Mouse (Mus musculus) urinary bladder, adult 18-20 months (tissue): ENCODE results near the gene Srr.

Experiments
- DNase-seq, 2 experiments: peaks; one replicate each; pipeline ENCODE4 v3.0.0; 2022; ENCODE audit warnings: low spot score in 2 of 2, mixed read lengths in 2 of 2

Srr gene

DNA sequence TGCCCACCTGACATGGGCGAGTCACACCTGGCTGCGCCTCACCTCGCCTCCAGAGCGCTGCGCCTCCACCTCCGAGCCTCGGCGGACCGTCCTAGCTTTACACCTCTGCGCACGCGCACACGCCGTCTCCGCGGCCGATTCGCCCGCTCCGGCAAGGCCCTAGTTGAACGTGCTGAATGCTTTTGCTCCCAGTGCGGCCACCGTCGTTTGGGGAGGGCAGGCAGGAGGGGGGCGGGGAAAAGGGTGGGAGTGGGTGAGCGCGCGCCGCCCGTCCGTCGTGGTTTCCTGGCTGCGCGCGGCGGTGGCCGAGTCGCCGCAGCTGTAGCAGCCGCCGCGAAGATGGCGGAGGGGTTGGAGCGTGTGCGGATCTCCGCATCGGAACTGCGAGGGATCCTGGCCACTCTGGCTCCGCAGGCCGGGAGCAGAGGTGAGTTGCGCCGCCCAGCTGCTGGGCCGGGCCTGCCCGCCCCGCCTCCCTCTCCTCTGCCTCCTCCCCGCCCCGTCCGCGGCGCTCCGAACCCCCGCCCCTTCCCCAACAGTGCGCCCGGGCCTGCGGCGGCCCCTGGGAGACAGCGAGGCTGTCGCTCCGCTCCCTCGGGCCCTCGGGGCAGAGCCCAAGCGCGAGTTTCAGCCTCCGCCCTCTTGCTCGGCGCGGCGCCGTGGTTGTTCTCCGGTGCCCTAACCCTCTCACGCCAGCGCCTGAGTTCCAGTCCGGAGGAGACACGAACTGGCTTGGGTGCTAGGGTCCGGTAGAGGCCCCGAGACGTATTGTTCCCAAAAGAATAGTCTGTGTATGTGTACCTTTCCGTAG is at the start of gene Srr, which contains the start of gene Smg6:
Gene Srr (minus strand): TSS at position 372 of the 811 bp plus-strand sequence.
Gene Smg6 (plus strand): TSS at position 247 of the 811 bp plus-strand sequence.
- DNase-seq = peak; percentile 88 to 91

DNA sequence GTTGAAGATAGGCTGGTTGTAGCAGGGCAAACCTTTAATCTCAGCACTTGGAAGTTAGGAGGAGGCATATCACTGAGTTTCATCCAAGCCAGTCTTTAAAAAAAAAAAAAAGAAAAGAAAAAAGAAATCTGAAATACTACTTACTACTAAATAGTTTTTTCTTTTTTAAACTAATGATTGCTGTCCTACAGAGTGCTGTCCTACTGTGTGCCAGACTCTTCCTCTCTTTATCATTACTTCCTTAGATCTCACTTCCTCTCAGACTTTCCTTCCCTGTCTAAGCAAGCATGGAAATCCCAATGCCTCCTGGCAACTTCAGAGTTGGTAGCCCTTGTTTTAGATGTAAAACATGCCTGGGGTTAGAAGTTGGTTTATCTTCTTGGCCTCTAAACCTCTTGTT is 48.9 kb upstream of the Srr start:
- DNase-seq = no peak

DNA sequence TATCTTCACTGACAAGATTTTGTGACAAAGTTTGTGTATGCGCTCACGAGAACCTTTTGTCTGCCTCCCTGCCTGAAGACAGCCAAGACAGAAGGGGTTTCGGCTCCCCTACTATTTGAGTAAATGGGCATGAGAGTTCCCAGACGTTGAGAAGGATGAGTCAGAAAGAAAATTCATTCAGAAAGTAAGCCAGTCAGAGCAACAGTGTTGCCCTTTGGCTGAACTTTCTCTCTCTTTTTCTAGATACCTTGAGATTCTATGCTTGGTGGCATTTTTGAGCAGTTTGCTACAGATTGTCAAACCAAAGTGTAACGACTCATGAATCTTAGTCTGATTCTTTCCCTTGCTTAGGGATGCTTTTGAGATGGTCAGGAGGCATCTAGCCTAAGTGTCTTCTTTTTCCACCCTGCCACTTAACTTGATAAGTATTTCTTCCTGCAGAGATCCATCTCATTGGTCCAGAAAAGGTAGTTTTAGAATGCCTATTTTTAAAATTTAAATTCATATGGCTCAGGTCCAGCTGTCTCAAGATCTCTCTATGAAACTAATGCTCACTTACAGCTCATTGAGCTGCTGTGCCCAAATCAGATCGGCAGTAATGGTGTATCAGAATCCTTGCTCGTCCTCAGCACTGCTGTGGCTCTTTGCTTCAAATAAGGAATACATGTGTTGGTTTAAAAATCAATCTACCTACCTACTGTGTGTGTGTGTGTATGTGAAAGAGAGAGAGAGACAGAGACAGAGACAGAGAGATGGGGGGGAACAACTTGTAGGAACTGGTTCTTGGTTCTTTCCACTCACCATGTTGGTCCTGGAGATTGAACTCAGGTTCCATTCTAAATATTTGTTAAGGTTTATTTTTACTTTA is 47.8 kb upstream of the Srr start:
- DNase-seq = no peak

DNA sequence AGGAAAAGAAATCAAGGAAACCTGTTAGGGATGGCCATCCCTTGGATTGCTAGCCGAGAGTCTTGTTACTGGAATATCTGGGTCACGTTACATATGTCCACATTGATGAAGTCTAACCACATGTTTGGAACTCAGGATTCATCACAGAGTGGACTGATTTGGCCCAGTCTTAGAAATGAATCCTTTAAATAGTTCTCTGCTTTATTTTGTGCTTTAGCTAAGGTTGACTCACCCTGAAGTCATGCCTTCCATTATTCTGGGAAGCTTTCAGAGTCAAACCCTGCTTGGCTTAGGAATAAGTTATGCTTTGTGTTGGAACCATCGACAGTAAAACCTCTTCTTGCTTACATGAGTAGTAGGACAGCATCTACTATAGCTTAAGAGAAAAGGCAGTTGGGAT is 39.8 kb upstream of the Srr start:
- no peak for DNase-seq

DNA sequence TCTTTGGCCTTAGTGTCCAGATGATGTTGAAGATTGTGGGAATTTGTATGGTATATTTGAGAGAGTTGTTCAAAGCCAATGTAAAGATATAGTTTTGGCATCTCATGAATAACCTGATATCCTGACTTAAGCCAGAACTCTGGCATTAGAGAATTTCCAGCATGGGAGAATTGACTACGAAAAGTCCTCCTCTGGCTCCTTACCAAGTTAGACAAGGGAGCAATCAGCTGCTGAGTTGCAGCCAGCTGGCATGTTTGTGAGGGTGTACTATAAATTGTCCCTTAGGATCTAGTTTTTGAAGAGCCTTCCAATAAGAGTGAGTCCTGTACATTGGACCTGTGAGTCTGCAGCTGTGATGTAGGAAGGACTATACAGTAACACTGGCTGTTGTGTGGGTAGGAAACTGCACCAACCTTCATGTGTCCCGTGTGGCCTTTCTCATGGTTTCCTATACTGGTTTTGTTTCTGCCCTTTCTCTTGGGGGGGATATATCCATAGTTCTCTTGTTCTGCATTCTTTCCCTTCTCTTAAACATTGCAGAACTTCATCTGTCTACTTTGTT is 37.2 kb upstream of the Srr start:
- no peak for DNase-seq

DNA sequence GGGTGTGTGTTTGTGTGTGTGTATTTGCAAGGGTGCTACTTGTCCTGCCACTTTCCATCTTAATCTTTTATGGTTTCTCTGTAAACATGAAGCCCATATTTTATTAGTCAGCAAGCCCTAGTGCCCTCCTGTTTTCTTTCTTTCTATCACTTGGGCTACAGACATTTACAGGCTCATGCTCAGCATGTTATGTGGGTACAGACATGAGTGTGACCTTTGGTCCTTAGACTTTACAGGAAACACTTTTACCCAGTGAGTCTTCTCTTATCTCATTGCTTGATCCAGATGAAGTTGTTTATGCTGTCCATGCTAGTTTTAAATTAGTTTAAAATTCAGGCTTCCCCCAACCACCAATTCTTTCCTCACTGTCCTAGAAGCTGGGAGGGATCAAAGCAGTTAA is 36.2 kb upstream of the Srr start:
- no peak for DNase-seq

DNA sequence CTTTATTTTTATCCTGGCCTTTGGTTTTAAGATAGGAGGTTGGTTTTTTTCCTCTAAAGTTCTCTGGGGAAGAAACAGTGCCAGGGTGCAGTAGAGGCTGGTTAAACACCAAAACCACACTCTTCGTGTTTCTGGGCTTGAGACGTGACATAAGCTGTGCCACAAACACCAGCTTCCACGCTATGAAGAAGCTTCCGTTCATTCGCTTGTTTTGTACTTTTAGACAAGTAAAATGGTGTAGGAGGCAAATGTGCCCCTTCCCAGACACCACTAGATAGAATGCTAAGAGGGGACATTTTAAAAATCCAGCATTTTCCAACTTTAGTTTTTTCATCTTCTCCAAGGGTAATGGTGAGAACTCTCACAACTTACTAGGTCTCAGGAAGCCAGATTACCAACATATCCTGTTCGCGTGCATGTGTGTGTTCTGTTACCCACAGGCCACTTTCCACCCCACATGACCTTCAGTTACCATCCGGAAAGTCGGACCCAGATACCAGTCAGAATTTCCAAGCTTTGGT is 34.3 kb upstream of the Srr start:
- no peak for DNase-seq

DNA sequence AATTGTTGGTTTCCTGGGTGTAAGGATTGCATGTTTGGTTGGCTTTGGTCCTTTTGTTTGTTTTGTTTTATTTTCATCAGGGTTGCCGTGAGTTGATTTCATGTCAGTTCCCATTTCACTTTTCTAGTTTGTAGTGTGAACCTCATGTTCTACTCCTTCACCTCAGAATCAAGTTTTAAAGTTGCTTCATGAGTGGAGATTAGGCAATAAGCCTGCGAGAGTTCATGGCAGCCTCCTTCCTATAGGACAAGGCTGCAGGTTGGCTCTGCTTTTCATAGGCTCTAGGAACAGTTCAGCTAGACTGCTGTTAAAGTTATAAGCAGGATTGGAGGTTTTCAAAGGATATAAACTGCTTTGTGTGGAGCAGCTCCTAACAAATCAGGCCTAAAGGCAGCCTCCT is 33.8 kb upstream of the Srr start:
- no peak for DNase-seq

DNA sequence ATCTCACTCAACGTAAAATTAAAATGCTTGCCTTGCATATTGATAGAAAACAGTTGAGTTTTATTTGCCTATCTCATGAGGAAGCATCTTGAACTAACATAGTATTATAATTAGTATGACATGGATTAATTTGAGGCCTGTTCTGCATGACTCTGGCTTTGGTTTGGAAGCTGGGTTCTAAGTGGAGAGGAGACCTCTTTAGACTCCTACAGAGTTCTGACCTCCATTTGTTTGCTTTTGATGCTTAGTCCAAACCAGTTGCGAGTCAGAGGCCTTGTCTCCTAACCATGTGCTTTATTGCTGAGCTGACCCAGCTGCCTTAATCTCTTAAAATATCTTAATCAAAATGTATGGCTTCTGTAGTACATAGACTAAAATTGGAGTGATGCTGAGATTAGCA is 31.9 kb upstream of the Srr start:
- DNase-seq = no peak

DNA sequence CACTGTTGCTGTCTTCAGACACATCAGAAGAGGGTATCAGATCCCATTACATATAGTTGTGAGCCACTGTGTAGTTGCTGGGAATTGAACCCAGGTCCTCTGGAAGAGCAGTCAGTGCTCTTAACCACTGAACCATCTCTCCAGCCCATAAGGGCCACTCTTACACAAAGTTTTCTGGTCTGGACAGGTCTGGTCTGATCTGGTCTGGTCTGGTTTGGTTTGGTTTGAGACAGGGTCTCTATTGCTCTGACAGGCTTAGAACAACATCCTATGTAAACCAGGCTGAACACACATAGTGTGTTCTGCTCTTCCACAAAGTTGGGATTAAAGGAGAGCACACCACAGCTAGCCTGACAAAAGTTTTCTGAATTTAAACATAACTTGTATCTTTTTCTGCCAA is 30.3 kb upstream of the Srr start:
- no peak for DNase-seq

DNA sequence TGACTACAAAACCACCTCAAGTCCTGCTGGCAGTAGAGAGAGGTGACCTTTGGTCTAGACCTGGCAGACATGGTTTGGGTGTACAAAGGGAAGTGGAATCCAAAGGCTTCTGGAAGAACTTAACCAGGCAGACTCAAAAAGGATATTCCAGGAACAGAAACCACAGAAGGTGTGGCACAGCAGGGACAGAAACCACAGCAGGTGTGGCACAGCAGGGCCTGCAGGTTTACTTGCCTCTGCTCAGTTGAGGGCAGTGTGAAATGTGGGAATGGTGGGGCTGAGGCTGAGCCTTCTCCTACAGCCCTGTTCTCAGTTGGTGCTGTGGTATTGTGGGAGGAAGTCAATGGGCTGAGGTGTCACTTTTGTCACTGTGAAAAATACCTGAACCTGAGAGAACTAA is 29.2 kb upstream of the Srr start:
- peak in 1 of 2 experiments; percentile 4 for DNase-seq

DNA sequence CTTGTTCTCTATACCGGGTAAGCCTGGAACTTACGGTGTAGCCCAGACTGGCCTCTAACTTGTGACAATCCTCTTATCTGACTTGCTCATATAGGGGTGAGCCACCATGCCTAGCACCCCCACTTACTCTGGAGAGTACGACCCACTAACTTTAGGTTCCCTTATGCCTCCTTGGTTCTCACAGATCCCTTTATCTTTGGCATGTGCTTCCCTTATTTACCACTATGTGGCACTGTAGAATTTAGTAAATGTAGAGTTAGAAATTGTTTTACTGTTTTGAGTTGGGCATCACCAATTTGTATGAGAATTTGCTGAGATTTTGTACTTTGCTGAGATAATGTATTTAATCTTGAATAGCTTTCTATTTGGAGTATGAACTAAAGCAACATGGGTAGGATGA is 20.6 kb upstream of the Srr start:
- no peak for DNase-seq

DNA sequence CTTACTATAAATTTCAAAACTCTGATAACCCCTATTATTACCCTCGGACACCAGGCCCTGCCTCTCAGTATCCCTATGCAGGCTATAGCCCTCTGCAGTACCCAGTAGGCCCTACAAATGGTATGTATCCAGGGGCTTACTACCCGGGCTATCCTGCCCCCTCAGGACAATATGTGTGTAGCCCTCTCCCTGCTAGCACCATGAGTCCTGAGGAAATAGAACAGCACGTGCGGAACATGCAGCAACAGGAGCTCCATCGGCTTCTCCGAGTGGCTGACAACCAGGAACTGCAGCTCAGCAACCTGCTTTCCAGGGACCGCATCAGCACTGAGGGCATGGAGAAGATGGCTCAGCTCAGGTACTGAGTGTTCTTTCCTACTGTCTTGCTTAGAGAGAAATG is 4.6 kb upstream of the Srr start:
- no peak for DNase-seq

DNA sequence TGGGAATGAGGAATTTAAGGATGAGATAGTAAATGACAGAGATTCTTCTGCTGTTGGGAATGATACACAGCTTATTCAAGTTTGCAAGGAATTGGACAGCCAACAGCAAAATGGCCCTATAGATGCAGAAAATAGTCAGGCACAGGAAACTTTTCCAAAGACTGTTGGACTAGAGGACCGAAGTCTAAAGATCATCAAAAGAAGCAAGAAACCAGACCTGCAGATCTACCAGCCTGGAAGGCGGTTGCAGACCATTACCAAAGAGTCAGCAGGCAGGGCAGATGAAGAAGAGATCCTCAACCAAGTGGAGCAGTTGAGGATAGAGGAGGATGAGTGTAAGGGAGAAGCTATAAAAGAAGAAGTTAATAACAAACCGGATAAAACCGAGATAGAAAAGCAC is 3.4 kb upstream of the Srr start:
- DNase-seq = no peak

DNA sequence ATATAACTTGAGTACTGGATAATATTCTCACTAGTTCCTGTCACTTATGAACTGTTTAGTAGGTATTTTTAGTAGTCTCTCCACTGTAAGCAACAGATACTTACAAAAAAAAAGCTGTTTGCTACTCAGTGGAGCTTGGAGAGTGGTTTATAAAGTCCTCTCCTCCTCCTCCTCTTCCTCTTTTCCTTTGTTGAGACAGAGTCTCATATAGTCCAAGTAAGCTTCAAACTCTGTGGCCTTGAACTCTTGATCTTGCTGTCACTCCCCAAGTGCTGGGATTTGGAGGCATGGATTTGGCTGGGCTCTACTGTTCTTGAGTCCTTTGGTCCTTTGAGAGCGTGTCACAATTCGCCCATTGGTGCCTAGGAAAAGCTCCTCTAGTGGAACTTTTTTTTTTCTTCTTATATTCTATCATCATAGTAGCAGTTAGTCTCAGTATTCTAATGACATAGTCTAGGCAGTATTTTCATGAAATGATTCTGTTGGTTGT is 1.5 kb upstream of the Srr start:
- DNase-seq = no peak

DNA sequence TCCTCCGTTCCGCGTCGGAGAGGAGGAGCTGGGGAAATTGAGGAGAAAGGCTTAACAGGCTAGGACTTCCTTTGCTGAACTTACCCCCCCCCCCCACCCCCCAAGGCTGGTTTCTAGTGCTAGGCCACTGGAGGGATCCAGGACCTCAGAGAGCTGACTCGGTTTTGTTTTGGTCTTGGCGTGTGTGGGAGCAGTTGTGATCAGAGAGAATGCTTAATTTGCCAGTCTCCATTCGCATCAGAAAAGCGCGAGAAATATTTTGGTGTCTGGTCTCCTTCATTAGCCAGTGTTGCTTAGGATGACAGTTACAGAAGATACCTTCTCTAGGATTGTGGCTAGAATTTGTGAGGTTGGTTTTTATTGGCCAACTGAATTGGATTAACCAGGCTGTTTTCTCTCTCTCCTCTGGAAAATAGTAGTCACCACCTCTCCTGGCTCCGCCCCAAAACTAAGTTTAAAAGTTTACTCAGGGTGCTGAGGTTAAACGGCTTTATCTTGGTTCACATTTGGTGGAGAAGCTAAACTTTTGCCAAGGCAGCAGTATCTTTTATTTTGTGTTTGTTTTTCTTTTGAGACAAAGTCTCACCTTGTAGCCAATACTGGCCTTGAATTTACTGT is 749 bp upstream of the Srr start:
- DNase-seq = peak; percentile 26 to 52

DNA sequence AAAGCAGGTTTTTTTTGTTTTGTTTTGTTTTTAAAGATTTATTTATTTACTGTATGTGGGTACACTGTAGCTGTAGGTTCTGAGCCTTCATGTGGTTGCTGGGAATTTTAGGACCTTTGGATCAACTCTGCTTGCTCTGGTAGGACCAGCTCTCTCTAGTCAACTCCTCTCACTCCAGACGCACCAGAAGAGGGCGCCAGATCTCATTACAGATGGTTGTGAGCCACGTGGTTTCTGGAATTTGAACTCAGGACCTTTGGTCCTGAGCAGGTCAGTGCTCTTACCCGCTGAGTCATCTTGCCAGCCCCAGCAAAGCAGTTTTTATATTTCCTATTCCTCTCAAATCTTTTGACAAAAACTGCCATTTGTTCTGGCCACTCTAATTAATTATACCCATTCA is 1.6 kb downstream of the Srr start:
- no peak for DNase-seq

DNA sequence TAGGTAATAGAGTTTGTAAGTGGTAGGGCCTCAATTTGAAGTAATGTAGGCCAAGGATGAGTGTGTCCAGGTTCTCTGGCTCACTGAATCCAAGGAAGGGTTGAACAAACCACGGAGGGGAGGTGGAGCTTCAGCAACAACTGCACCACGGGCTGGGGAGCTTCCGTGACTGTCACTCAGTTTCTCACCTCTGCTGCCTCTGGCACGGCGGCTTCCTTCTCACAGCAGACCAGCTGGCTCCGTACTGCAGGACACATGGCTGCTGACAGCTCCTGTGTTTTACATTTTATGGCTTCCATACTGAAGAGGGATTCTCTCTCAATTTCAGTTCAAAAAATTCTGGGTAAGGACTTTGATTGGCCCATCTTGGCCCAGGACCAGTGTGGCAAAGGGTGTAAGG is 6.5 kb downstream of the Srr start:
- no peak for DNase-seq

DNA sequence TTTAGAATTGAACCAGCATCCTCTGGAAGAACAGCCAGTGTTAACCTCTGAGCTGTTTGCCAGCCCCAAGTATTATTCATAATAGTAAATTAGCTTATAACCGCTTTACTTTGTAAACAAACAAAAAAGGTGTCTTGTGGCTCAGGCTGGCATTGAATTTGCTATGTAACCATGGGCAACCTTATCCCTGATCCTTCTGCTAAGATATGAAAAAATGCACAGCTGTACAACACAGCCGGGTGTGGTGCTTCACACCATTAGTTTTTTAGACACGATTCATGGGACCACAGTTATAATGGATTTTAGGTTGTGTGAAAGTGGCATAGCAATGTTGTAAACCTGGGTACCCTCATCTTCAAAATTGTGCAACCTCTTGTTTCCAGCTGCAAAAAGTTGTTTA is 13.3 kb downstream of the Srr start:
- DNase-seq = no peak

DNA sequence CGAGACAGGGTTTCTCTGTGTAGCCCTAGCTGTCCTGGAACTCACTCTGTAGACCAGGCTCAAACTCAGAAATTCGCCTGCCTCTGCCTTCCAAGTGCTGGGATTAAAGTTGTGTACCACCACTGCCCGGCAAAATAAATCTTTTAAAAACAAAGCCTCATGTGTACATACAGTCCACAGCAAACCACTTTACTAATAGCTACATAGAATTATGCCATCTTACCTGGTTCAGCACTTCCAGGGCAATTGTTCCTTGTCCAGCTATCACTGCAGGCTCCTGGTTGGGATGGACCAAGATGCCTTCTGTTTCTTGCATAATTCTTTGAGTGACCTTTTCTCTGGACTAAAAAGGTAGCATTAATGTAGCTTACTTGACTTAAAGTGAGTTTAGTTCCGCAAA is 15.8 kb downstream of the Srr start:
- DNase-seq = no peak

DNA sequence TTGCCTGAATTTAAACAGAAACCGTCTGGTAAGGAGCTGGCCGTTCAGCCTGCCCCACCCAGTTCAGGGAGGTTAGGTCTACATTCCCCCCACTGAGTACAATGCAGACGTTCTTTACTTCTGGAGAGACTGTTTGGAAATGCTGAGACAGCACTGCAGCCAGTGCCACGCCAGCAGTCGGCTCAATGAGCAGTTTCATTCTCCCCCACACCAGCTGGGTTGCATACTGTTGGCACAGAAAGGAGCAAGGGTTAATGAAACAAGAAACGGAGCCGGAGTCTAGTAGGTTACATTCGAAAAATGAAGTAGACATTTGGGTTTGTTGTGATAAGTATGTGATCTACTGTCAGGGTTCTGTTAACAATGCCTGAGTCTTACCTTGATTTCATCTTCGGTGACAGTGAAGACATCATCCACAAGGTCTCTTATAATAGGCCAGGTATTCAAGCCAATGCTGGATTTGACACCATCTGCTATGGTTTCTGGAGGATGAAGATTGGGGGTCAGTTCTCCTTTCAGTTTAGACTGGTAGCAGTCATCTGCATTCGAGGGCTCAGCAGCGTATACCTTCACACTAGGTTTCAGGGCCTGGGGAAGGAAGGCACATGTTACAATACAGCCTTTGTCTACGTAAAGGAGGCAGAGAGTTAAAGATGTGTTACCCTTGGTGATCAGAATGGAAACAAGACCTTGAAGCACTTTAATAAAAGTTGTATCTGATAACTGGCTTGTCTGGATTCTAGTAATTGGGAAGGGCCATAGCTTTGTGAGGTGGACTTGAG is 16.9 kb downstream of the Srr start:
- no peak for DNase-seq
